Mouse (Mus musculus): ENCODE measurements at regions not wholly inside any gene's neighbourhood (a gene's known extent, or its start where the extent isn't known, plus 50 kb on each side); places are given as distances from the start of the nearest gene placed in this dataset.

- Histone ChIP-seq H3K4me2 (ENCODE audit: insufficient read depth, low read depth, poor library complexity, severe bottlenecking) (no peak overlapping the region), H3K9me3 (replicated peaks; ENCODE audit: low read length) (no peaks in the 10 kb centered on the region), H3K4me1 (ENCODE audit: control insufficient read depth in 1 of 2, insufficient read depth in 2 of 2) (peaks cover 11 to 30% of the 10 kb centered on the region in 2 experiments), H3K4me3 (replicated peaks in 1 of 3; ENCODE audit: low read depth in 2 of 3, low read length in 2 of 3, poor library complexity in 1 of 3) (no peak overlapping the region), H3K27me3 (replicated peaks) (no peaks in the 10 kb centered on the region), H3K9ac (ENCODE audit: insufficient read depth, low read depth) (no peak overlapping the region), H3K36me3 (replicated peaks in 1 of 2; ENCODE audit: control insufficient read depth in 1 of 2, insufficient read depth in 1 of 2, low read length in 1 of 2) (peaks cover 0 to 4% of the 10 kb centered on the region in 2 experiments), H3K27ac (ENCODE audit: insufficient read depth, low read depth) (no peak overlapping the region), H3K79me2 (replicated peaks; ENCODE audit: control insufficient read depth, extremely low read depth, insufficient read depth, poor library complexity, severe bottlenecking) (no peaks in the 10 kb centered on the region)
- dilution Hi-C loops (cut with MboI; ENCODE audit: extremely low pct_ligation_motif_present, extremely low pct_unique_long_range_greater_than_20kb, low sequenced_read_pairs), result no loop called here
- in situ Hi-C loops (cut with MboI; ENCODE audit: low pct_ligation_motif_present, low pct_unique_long_range_greater_than_20kb, low sequenced_read_pairs), result loop anchor here (25.0 kb wide), 1 partner anchor 278 kb away; no protein-coding TSS in a partner anchor
- DNase-seq (ENCODE audit: extremely low read depth), result no peak
- TF ChIP-seq POLR2A (IDR thresholded peaks at IDR 0.05; ENCODE audit: low read depth, low read length) (no peak), ETS1 (conservative IDR thresholded peaks at IDR 0.05; ENCODE audit: low read depth, low read length) (no peak), PAX5 (IDR thresholded peaks at IDR 0.05; ENCODE audit: low read length) (no peak), JUND (conservative IDR thresholded peaks at IDR 0.05; ENCODE audit: low read depth, low read length) (no peak), BHLHE40 (IDR thresholded peaks at IDR 0.05; ENCODE audit: low read depth, low read length) (no peak), CHD2 (IDR thresholded peaks at IDR 0.05; ENCODE audit: low read length) (no peak), ZMIZ1 (IDR thresholded peaks at IDR 0.05; ENCODE audit: low read depth, low read length) (no peak), MXI1 (IDR thresholded peaks at IDR 0.05; ENCODE audit: low read depth, low read length) (no peak), TBP (conservative IDR thresholded peaks at IDR 0.05; ENCODE audit: low read depth, low read length) (no peak), KAT2A (IDR thresholded peaks at IDR 0.05; ENCODE audit: insufficient replicate concordance, low read length) (no peak), JUN (IDR thresholded peaks at IDR 0.05; ENCODE audit: insufficient read depth, low read depth, low read length) (no peak), SIN3A (IDR thresholded peaks at IDR 0.05; ENCODE audit: low read length) (no peak), NRF1 (IDR thresholded peaks at IDR 0.05; ENCODE audit: low read depth, low read length) (no peak), USF1 (IDR thresholded peaks at IDR 0.05; ENCODE audit: low read depth, low read length) (no peak), MEF2A (IDR thresholded peaks at IDR 0.05; ENCODE audit: borderline replicate concordance, low read depth, low read length) (no peak), HCFC1 (IDR thresholded peaks at IDR 0.05; ENCODE audit: low read depth, low read length) (no peak), IRF4 (IDR thresholded peaks at IDR 0.05; ENCODE audit: low read depth, low read length) (no peak), ZKSCAN1 (IDR thresholded peaks at IDR 0.05; ENCODE audit: borderline replicate concordance, low read depth, low read length) (no peak)
These were observed 93.2 kb upstream of the Olfm4 start for GRCm38 (mm10) chr14:79890682-79891081.

GRCm38 (mm10) chr14:79890280-79890679 is 93.6 kb upstream of the Olfm4 start:
- no peak overlapping the region for H3K4me2 ChIP-seq (ENCODE audit: insufficient read depth, low read depth, poor library complexity, severe bottlenecking)
- H3K9me3 ChIP-seq (replicated peaks; ENCODE audit: low read length), result no peaks in the 10 kb centered on the region
- H3K9ac ChIP-seq (ENCODE audit: insufficient read depth, low read depth), result no peak overlapping the region
- peaks cover 11 to 30% of the 10 kb centered on the region in 2 experiments for H3K4me1 ChIP-seq (ENCODE audit: control insufficient read depth in 1 of 2, insufficient read depth in 2 of 2)
- no peak for DNase-seq (ENCODE audit: extremely low read depth)
- in situ Hi-C loops (cut with MboI; ENCODE audit: low pct_ligation_motif_present, low pct_unique_long_range_greater_than_20kb, low sequenced_read_pairs) (loop anchor here (25.0 kb wide), 1 partner anchor 278 kb away; no protein-coding TSS in a partner anchor), dilution Hi-C loops (cut with MboI; ENCODE audit: extremely low pct_ligation_motif_present, extremely low pct_unique_long_range_greater_than_20kb, low sequenced_read_pairs) (no loop called here)
- H3K27me3 ChIP-seq (replicated peaks), result no peaks in the 10 kb centered on the region
- no peak overlapping the region for H3K27ac ChIP-seq (ENCODE audit: insufficient read depth, low read depth)
- H3K36me3 ChIP-seq (replicated peaks in 1 of 2; ENCODE audit: control insufficient read depth in 1 of 2, insufficient read depth in 1 of 2, low read length in 1 of 2), result peaks cover 0 to 4% of the 10 kb centered on the region in 2 experiments
- no peak overlapping the region for H3K4me3 ChIP-seq (replicated peaks in 1 of 3; ENCODE audit: low read depth in 2 of 3, low read length in 2 of 3, poor library complexity in 1 of 3)
- TF ChIP-seq MEF2A (IDR thresholded peaks at IDR 0.05; ENCODE audit: borderline replicate concordance, low read depth, low read length) (no peak), IRF4 (IDR thresholded peaks at IDR 0.05; ENCODE audit: low read depth, low read length) (no peak), MYC (IDR thresholded peaks at IDR 0.05; ENCODE audit: low read depth, low read length) (no peak), SIN3A (IDR thresholded peaks at IDR 0.05; ENCODE audit: low read length) (no peak), MXI1 (IDR thresholded peaks at IDR 0.05; ENCODE audit: low read depth, low read length) (no peak), USF1 (IDR thresholded peaks at IDR 0.05; ENCODE audit: low read depth, low read length) (no peak), CTCF (conservative IDR thresholded peaks at IDR 0.05 in 1 of 2, IDR thresholded peaks at IDR 0.05 in 1 of 2; ENCODE audit: low read depth in 2 of 2, low read length in 2 of 2) (no peak), MAFK (IDR thresholded peaks at IDR 0.05; ENCODE audit: insufficient replicate concordance, low read length) (no peak), MAX (IDR thresholded peaks at IDR 0.05; ENCODE audit: low read length) (no peak), NELFE (IDR thresholded peaks at IDR 0.05; ENCODE audit: low read depth, low read length) (no peak), ZC3H11A (IDR thresholded peaks at IDR 0.05; ENCODE audit: low read depth, low read length) (no peak), CHD1 (IDR thresholded peaks at IDR 0.05; ENCODE audit: low read depth, low read length) (no peak), HCFC1 (IDR thresholded peaks at IDR 0.05; ENCODE audit: low read depth, low read length) (no peak), BHLHE40 (IDR thresholded peaks at IDR 0.05; ENCODE audit: low read depth, low read length) (no peak), JUND (conservative IDR thresholded peaks at IDR 0.05; ENCODE audit: low read depth, low read length) (no peak), KAT2A (IDR thresholded peaks at IDR 0.05; ENCODE audit: insufficient replicate concordance, low read length) (no peak), PAX5 (IDR thresholded peaks at IDR 0.05; ENCODE audit: low read length) (no peak), NRF1 (IDR thresholded peaks at IDR 0.05; ENCODE audit: low read depth, low read length) (no peak), ELF1 (IDR thresholded peaks at IDR 0.05; ENCODE audit: low read depth, low read length) (no peak)
- H3K79me2 ChIP-seq (replicated peaks; ENCODE audit: control insufficient read depth, extremely low read depth, insufficient read depth, poor library complexity, severe bottlenecking), result no peaks in the 10 kb centered on the region

All from CH12.LX (cell line).